Mouse (Mus musculus) myocyte (in vitro differentiated cells): ENCODE measurements around the gene Vdac1.

Source experiments
- MAX ChIP-seq: IDR thresholded peaks from one replicate; pipeline ENCODE4 v1.6.1; 2011; ENCODE audit warnings: low read depth, mild to moderate bottlenecking, control low read depth
- MYOD1 ChIP-seq, 3 experiments: IDR thresholded peaks; one replicate each; pipeline ENCODE4 v1.6.1; 2011; ENCODE audit warnings: control low read depth in 2 of 3, low read depth in 2 of 3, mild to moderate bottlenecking in 2 of 3, moderate library complexity in 1 of 3; ENCODE audit not compliant: insufficient read length in 2 of 3, control insufficient read depth in 1 of 3
- POLR2A ChIP-seq: IDR thresholded peaks from one replicate; pipeline ENCODE4 v1.6.1; 2011; ENCODE audit warnings: low read depth, mild to moderate bottlenecking, control low read depth, moderate library complexity; ENCODE audit not compliant: insufficient read length
- TCF12 ChIP-seq: IDR thresholded peaks from one replicate; pipeline ENCODE4 v1.6.1; 2011; ENCODE audit warnings: mild to moderate bottlenecking, control low read depth; ENCODE audit not compliant: poor library complexity, insufficient read depth, severe bottlenecking
- USF1 ChIP-seq: IDR thresholded peaks from one replicate; pipeline ENCODE4 v1.6.1; 2011; ENCODE audit warnings: low read depth, mild to moderate bottlenecking, control low read depth, moderate library complexity

DNA sequence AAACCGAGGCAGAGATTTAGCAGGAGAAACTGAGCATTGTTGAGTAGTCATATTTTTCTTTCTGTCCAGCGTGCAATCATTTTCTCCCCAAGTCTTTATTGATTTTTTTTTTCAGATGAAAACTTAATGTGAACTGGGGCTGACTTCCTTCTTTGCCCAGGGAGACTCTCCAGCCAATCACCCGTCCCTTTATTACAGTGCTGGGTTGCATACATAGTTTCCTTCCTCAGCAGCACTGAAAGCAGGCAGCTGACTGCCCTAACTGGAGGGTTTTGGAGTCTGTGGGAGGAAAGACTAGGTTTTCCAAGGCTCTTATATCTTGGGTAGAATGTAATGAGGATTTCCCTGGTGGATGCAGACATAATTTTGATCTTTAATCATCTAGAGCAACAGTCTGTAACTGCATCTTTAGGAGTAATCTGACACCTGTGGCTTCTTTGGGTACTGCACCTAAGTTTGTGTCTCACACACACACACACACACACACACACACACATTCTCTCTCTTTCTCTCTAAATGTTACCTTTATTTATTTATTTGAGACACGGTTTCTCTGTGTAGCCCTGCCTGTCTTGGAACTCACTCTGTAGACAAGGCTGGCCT lies 36.8 kb downstream of the Vdac1 start:
- TF ChIP-seq MYOD1 (IDR thresholded peaks at IDR 0.05; ENCODE audit: control insufficient read depth in 1 of 3, insufficient read length in 2 of 3, low read depth in 2 of 3) (no peak), POLR2A (no peak), USF1 (no peak), TCF12 (no peak), MAX (no peak)
